Mouse (Mus musculus): ENCODE data around the gene Zbp1. TPM values are rescaled to one million over a fixed set of nuclear protein-coding genes. Genes with fewer than 3 reads are reported as not detected.
A peak's percentile ranks its signal among the peaks of the same experiment; 100 is the strongest.

Zbp1 gene
- polyA plus RNA-seq, 1 experiment = 7.8 TPM

DNA sequence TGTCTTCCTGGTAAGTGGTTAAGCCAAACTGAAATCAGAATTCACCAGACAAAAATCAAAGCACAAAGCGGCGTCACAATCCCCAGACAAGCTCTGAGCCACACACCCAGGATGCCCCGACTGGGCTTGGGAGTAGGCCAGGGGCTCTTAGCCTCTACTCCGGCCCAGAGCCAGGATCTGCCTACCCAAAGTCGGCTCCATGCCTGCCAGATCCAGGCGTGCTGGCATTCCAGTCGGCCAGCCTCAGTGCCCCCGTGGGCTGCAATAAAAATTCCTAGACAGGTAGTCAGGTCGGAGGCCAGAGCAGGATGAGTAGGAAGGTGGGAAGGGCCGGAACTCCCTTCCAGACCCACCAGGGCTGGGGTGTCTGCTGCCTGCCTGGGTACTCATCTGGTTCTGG is 42.8 kb upstream of the Zbp1 start:
- Histone ChIP-seq H3K27me3 (replicated peaks; ENCODE audit: control insufficient read depth, insufficient read depth, low read length) (no peaks in the 10 kb centered on the region), H3K27ac (ENCODE audit: insufficient read depth, low read depth, low read length) (0 out of 2 replicates have a peak overlapping the region, but pooled peaks have one; percentile 1), H3K36me3 (ENCODE audit: control insufficient read depth, insufficient read depth, low read length) (no peaks in the 10 kb centered on the region), H3K4me3 (ENCODE audit: insufficient read depth, low read depth, low read length) (no peak overlapping the region), H3K4me1 (ENCODE audit: control insufficient read depth, insufficient read depth, low read length) (peaks cover 75% of the 10 kb centered on the region)
- DNase-seq = peak; percentile 80
- TF ChIP-seq POLR2A (IDR thresholded peaks at IDR 0.05; ENCODE audit: low read depth, low read length) (no peak), CTCF (conservative IDR thresholded peaks at IDR 0.05; ENCODE audit: insufficient read depth, insufficient read length, low read depth, low read length) (no peak)
- 36% methylated on average over 10 of the region's 10 CpGs for WGBS

DNA sequence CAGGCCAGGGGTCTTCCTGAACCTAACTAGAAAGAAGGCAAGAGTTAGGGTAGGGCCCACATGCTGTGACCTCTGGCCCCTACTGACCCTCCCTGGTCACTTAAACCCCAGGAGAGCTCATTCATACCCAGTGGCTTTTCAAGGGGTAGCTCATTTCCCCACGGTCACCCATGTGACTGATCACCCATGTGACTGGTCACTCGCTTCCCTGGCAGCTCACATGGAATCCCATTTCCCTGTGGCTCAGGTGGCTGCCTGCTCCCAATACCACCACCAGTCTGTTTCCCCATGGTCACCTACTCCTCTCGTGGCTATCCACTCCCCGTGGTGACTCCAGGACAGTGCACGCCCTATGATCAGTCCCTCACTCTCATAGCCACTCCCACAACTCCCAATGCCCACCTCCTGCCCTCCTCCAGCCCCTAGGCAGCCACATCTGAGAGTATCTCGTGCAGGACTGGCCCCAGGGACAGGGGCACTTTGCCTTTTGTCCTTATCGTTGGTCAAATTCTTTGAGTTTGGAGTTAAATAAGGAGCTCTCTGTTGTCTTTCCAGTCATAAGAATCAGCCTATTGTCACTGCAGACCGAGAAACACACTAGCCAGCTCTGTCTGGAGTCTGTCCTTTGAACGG is 39.9 kb upstream of the Zbp1 start:
- Histone ChIP-seq H3K36me3 (ENCODE audit: control insufficient read depth, insufficient read depth, low read length) (no peaks in the 10 kb centered on the region), H3K27ac (ENCODE audit: insufficient read depth, low read depth, low read length) (no peak overlapping the region), H3K4me1 (ENCODE audit: control insufficient read depth, insufficient read depth, low read length) (peaks cover 71% of the 10 kb centered on the region), H3K27me3 (replicated peaks; ENCODE audit: control insufficient read depth, insufficient read depth, low read length) (no peaks in the 10 kb centered on the region), H3K4me3 (ENCODE audit: insufficient read depth, low read depth, low read length) (no peak overlapping the region)
- peak; percentile 43 for DNase-seq
- 34% methylated on average over 9 of the region's 9 CpGs for WGBS
- TF ChIP-seq CTCF (conservative IDR thresholded peaks at IDR 0.05; ENCODE audit: insufficient read depth, insufficient read length, low read depth, low read length) (no peak), POLR2A (IDR thresholded peaks at IDR 0.05; ENCODE audit: low read depth, low read length) (no peak)

DNA sequence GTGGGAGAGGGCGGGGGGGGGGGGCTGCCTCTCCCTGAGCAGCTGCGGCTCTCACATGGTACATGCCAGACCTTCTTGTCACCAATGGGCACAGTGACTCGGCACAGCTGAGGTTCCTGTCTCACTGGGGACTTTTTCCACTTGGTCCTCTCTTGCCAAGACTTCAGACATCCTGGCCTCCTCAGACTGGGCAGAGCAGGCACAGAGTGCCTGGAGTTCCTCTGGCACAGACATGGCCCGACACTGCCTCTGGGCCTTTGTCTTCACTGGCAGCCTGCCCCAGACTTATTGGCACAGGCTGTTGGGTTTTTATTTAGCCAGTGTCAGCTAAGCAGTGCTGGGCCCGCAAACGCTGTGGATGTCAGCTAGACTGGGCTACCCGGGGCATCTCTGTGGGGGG is 38.9 kb upstream of the Zbp1 start:
- peaks cover 70% of the 10 kb centered on the region for H3K4me1 ChIP-seq (ENCODE audit: control insufficient read depth, insufficient read depth, low read length)
- H3K27me3 ChIP-seq (replicated peaks; ENCODE audit: control insufficient read depth, insufficient read depth, low read length) = no peaks in the 10 kb centered on the region
- no peak for TF ChIP-seq POLR2A (IDR thresholded peaks at IDR 0.05; ENCODE audit: low read depth, low read length)
- TF ChIP-seq CTCF (conservative IDR thresholded peaks at IDR 0.05; ENCODE audit: insufficient read depth, insufficient read length, low read depth, low read length) = no peak
- WGBS = 22% methylated on average over 7 of the region's 7 CpGs
- no peaks in the 10 kb centered on the region for H3K36me3 ChIP-seq (ENCODE audit: control insufficient read depth, insufficient read depth, low read length)
- peak; percentile 96 for DNase-seq
- H3K4me3 ChIP-seq (ENCODE audit: insufficient read depth, low read depth, low read length) = no peak overlapping the region
- 0 out of 2 replicates have a peak overlapping the region, but pooled peaks have one; percentile 9 for H3K27ac ChIP-seq (ENCODE audit: insufficient read depth, low read depth, low read length)

- TF ChIP-seq CTCF (conservative IDR thresholded peaks at IDR 0.05; ENCODE audit: insufficient read depth, insufficient read length, low read depth, low read length) (no peak), POLR2A (IDR thresholded peaks at IDR 0.05; ENCODE audit: low read depth, low read length) (no peak)
- WGBS = 66% methylated on average over 4 of the region's 4 CpGs
These were observed 37.8 kb upstream of the Zbp1 start for GRCm38 (mm10) chr2:173256552-173256949.

GRCm38 (mm10) chr2:173255810-173256551 is 37.3 kb upstream of the Zbp1 start:
- Histone ChIP-seq H3K27me3 (replicated peaks; ENCODE audit: control insufficient read depth, insufficient read depth, low read length) (no peaks in the 10 kb centered on the region), H3K4me1 (ENCODE audit: control insufficient read depth, insufficient read depth, low read length) (peaks cover 73% of the 10 kb centered on the region), H3K36me3 (ENCODE audit: control insufficient read depth, insufficient read depth, low read length) (no peaks in the 10 kb centered on the region), H3K27ac (ENCODE audit: insufficient read depth, low read depth, low read length) (no peak overlapping the region), H3K4me3 (ENCODE audit: insufficient read depth, low read depth, low read length) (no peak overlapping the region)
- no peak for DNase-seq
- 66% methylated on average over 7 of the region's 7 CpGs for WGBS
- TF ChIP-seq POLR2A (IDR thresholded peaks at IDR 0.05; ENCODE audit: low read depth, low read length) = no peak
- TF ChIP-seq CTCF (conservative IDR thresholded peaks at IDR 0.05; ENCODE audit: insufficient read depth, insufficient read length, low read depth, low read length) = no peak

More at GRCm38 (mm10) chr2:173256552-173256949, 37.8 kb upstream of the Zbp1 start:
- Histone ChIP-seq H3K4me1 (ENCODE audit: control insufficient read depth, insufficient read depth, low read length) (peaks cover 73% of the 10 kb centered on the region), H3K4me3 (ENCODE audit: insufficient read depth, low read depth, low read length) (no peak overlapping the region), H3K36me3 (ENCODE audit: control insufficient read depth, insufficient read depth, low read length) (no peaks in the 10 kb centered on the region), H3K27ac (ENCODE audit: insufficient read depth, low read depth, low read length) (no peak overlapping the region), H3K27me3 (replicated peaks; ENCODE audit: control insufficient read depth, insufficient read depth, low read length) (no peaks in the 10 kb centered on the region)
- DNase-seq = no peak

DNA sequence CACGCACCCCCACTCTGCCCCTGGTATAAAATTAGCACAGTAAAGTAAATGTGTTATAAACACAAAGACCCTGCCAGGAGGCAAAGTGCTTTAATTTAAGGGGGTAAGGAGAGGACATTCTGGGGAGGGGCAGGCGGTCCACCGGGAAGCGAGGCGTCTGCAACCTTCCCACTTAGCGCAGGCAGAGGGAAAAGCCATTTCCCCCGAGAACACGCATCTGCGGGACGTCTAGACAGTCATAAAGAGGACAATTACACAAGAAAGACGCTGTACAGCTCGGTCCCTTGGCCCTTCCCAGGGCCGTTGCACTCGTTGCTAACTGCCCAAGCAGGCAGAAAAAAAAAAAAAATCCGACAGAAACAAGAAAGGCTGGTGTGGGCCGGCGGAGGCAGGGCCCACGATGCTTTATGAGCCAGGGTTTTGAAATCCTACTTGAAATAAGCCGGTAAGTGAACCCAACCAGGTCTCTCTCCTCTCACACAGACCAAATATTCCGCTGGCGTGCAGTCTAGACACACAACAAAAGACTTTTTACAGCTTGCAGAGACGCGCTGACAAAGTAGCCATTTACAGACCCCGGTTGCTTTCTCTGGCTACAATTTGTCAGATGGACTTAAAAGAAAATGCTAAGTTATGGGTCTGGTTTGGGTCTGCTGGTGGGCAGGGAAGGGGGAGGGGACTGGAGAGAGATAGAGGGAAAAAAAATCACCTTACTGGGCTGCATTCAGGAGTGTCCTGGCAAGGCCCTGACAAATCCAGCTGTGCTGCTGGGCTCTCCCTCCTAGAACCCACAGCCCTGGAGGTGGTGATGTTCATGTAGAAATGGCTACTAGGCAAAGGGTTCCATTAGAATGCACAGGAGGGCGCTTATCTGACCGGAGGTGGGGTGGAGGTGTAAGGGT is 35.3 kb upstream of the Zbp1 start:
- 32% methylated on average over 26 of the region's 26 CpGs for WGBS
- TF ChIP-seq POLR2A (IDR thresholded peaks at IDR 0.05; ENCODE audit: low read depth, low read length) (no peak), CTCF (conservative IDR thresholded peaks at IDR 0.05; ENCODE audit: insufficient read depth, insufficient read length, low read depth, low read length) (no peak)
- peak; percentile 82 for DNase-seq
- H3K4me3 ChIP-seq (ENCODE audit: insufficient read depth, low read depth, low read length) = 0 out of 2 replicates have a peak overlapping the region, but pooled peaks have one; percentile 6
- H3K36me3 ChIP-seq (ENCODE audit: control insufficient read depth, insufficient read depth, low read length) = no peaks in the 10 kb centered on the region
- H3K27ac ChIP-seq (ENCODE audit: insufficient read depth, low read depth, low read length) = peak overlapping the region; percentile 69
- no peaks in the 10 kb centered on the region for H3K27me3 ChIP-seq (replicated peaks; ENCODE audit: control insufficient read depth, insufficient read depth, low read length)
- H3K4me1 ChIP-seq (ENCODE audit: control insufficient read depth, insufficient read depth, low read length) = peaks cover 74% of the 10 kb centered on the region

Data from kidney, adult 2 months (tissue).